Mouse (Mus musculus): ENCODE results near the gene Mfsd12. TPM values are rescaled to one million over a fixed set of nuclear protein-coding genes. Genes with fewer than 3 reads are reported as not detected.

Mfsd12 gene
- polyA plus RNA-seq, 1 experiment, result 86.2 TPM

DNA sequence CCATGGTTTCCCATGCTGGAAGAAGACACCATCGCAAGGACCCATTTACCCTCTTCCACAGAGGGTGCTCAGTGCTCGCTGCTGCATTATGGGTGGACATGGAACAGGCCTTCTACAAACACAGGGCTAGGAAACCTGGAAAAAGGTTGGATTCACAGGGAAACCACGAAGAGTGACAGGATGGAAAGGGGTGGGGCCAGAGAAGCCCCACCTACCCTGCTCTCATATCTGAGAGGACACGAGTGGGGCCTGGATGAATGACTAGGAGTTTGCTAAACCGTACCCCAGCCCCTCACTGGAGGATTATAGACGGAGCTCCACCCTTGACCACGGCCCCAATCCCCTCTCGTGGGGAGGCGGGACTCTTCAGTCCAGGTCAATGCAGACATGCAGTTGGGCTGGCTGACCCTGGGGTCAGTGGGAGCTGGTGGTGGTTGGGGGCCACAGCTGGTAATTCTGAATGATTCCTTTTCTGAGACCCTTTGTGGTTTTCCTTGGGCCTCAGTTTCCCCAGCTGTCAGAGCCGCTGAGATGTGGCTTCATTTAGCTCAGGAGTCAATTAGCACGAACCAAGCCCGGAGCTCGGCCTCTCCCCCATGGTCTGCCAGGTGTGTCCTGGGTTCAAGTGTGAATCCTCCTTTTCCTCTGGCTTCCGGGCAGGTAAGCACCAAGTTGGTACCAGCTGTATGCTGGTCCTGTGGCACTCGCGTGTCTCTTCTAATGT is 55.5 kb downstream of the Mfsd12 start:
- no peak overlapping the region for H3K27ac ChIP-seq (ENCODE audit: insufficient read depth, low read depth, low read length)
- TF ChIP-seq CTCF (IDR thresholded peaks at IDR 0.05; ENCODE audit: low read depth, low read length), result no peak
- H3K4me1 ChIP-seq (ENCODE audit: control insufficient read depth, insufficient read depth, low read length), result peaks cover 40% of the 10 kb centered on the region
- H3K4me3 ChIP-seq (ENCODE audit: insufficient read depth, low read length), result no peak overlapping the region

DNA sequence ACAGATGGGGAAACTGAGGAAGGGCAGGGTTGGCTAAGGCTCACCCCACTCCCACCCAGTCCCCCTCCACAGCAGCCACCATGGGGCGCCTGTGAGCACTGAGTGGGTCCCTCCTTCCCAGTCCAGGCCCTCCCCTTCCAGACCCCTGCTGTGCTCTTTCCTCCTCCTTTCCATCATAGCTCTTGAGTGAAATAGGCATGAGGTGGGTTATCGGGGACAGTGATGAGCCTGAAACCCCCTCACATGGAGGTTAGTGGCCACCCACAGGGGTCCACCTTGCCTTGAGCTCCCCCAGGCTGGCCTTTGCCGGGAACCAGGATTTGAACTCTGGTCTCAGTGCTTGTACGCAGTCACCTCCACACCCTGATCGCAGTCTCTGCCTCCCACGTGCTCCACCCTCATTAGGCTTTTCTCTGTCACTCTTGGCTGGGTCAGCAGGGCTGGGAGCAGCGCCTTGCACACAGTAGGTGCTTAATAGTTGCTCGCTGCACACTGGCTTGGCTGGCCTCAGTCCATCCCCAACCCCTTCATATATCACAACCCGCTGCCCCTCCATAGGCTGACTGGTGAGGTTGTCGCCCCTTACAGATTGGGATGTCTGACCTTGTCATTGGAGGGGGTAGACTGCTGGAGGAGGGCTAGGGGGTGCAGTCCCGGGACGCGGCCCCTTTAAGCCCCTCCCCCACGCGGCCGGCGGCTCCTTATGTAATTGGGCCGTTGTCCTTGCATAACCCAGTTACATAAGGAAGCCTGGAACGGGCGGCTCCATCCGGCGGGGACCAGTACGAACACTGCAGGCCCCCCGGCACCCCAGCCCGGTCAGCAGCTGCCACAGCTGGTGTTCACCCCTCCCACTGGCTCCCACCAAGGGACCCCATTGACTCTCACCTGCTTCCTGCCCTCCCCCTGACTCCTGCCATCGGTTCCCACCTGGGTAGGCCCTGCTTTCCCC is 56.3 kb downstream of the Mfsd12 start:
- Histone ChIP-seq H3K4me1 (ENCODE audit: control insufficient read depth, insufficient read depth, low read length) (peaks cover 31% of the 10 kb centered on the region), H3K4me3 (ENCODE audit: insufficient read depth, low read length) (peak overlapping the region; percentile 26; the same call in 1 of the 2 replicates)

DNA sequence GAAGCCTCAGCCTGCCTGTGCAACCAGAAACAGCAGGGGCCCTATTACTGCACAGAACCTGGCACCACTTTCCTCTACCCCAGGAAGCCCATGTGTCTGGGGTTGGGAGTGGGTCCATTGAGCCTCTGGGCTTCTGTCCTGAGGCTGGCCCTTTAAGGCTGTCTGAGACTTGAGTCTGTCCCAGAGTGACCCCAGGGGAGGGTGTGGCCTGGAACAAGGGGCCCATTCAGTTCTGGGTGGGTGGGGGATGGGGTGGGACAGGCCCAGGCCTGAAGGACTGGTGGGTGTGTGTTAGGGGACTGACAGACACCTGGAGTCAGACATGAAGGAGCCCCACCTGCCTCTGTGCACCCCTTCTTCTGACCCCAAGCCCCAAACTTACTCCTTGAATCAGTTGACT is 57.4 kb downstream of the Mfsd12 start:
- Histone ChIP-seq H3K4me3 (ENCODE audit: insufficient read depth, low read length) (no peak overlapping the region), H3K27ac (ENCODE audit: insufficient read depth, low read depth, low read length) (no peak overlapping the region), H3K4me1 (ENCODE audit: control insufficient read depth, insufficient read depth, low read length) (peaks cover 27% of the 10 kb centered on the region)
- no peak; the same call in 1 of the 2 replicates for TF ChIP-seq CTCF (IDR thresholded peaks at IDR 0.05; ENCODE audit: low read depth, low read length)
- TF ChIP-seq POLR2A (IDR thresholded peaks at IDR 0.05; ENCODE audit: borderline replicate concordance, low read depth, low read length), result no peak

More for the DNA sequence above, 56.3 kb downstream of the Mfsd12 start:
- TF ChIP-seq CTCF (IDR thresholded peaks at IDR 0.05; ENCODE audit: low read depth, low read length) (no peak), POLR2A (IDR thresholded peaks at IDR 0.05; ENCODE audit: borderline replicate concordance, low read depth, low read length) (no peak)
- peak overlapping the region; percentile 28; the same call in 1 of the 2 replicates for H3K27ac ChIP-seq (ENCODE audit: insufficient read depth, low read depth, low read length)

DNA sequence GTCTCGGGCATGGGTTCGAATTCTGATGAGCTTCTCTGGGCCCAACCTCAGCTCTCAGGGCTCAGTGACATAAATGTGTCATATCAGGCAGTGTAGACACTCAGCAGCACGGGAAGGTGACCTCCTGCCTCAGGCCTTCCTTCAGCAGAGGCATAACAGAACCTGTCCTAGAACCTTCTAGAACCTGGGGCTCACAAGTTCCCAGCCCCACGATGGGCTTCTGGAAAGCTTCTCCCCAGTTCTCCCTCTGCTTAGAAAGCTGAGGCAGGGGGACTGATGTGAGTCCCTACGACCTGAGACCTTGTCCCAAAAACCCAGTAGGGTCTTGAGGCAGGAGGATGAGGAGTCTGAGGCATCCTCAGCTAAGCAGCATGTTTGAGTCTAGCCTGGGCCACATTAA is 57.9 kb downstream of the Mfsd12 start:
- Histone ChIP-seq H3K27ac (ENCODE audit: insufficient read depth, low read depth, low read length) (no peak overlapping the region), H3K4me3 (ENCODE audit: insufficient read depth, low read length) (no peak overlapping the region), H3K4me1 (ENCODE audit: control insufficient read depth, insufficient read depth, low read length) (peaks cover 22% of the 10 kb centered on the region)
- TF ChIP-seq CTCF (IDR thresholded peaks at IDR 0.05; ENCODE audit: low read depth, low read length) (no peak), POLR2A (IDR thresholded peaks at IDR 0.05; ENCODE audit: borderline replicate concordance, low read depth, low read length) (no peak)

Other genes with a start within 250 kb of the Mfsd12 start
- 52.0 and 54.9 TPM in 2 replicates for gene Zbtb7a, start 222.3 kb upstream of the Mfsd12 start, polyA plus RNA-seq (2012; ENCODE audit: insufficient read depth, insufficient read length, missing spikeins)
- 21.9 and 28.2 TPM in 2 replicates for gene Pias4, start 189.6 kb upstream of the Mfsd12 start, polyA plus RNA-seq (2012; ENCODE audit: insufficient read depth, insufficient read length, missing spikeins)
- 877 and 1,003 TPM in 2 replicates for gene Eef2, start 180.9 kb upstream of the Mfsd12 start, polyA plus RNA-seq (2012; ENCODE audit: insufficient read depth, insufficient read length, missing spikeins)
- gene Dapk3, start 174.5 kb upstream of the Mfsd12 start, polyA plus RNA-seq (2012; ENCODE audit: insufficient read depth, insufficient read length, missing spikeins), result 36.4 and 39.8 TPM in 2 replicates
- gene 4930442H23Rik, start 173.6 kb upstream of the Mfsd12 start, polyA plus RNA-seq (2012; ENCODE audit: insufficient read depth, insufficient read length, missing spikeins), result not detected in 2 replicates
- not detected in 2 replicates for gene Nmrk2, start 155.4 kb upstream of the Mfsd12 start, polyA plus RNA-seq (2012; ENCODE audit: insufficient read depth, insufficient read length, missing spikeins)
- not detected in 2 replicates for gene Atcay, start 126.7 kb upstream of the Mfsd12 start, polyA plus RNA-seq (2012; ENCODE audit: insufficient read depth, insufficient read length, missing spikeins)
- 2.7 and 3.0 TPM in 2 replicates for gene Zfr2, start 124.3 kb upstream of the Mfsd12 start, polyA plus RNA-seq (2012; ENCODE audit: insufficient read depth, insufficient read length, missing spikeins)
- gene Matk, start 104.6 kb upstream of the Mfsd12 start, polyA plus RNA-seq (2012; ENCODE audit: insufficient read depth, insufficient read length, missing spikeins), result 10.8 and 14.4 TPM in 2 replicates
- 46.5 and 51.1 TPM in 2 replicates for gene Mrpl54, start 90.6 kb upstream of the Mfsd12 start, polyA plus RNA-seq (2012; ENCODE audit: insufficient read depth, insufficient read length, missing spikeins)
- 34.3 and 36.1 TPM in 2 replicates for gene Apba3, start 90.5 kb upstream of the Mfsd12 start, polyA plus RNA-seq (2012; ENCODE audit: insufficient read depth, insufficient read length, missing spikeins)
- gene Tjp3, start 65.9 kb upstream of the Mfsd12 start, polyA plus RNA-seq (2012; ENCODE audit: insufficient read depth, insufficient read length, missing spikeins), result 9.2 and 9.8 TPM in 2 replicates
- gene Pip5k1c, start 64.5 kb upstream of the Mfsd12 start, polyA plus RNA-seq (2012; ENCODE audit: insufficient read depth, insufficient read length, missing spikeins), result 90.9 and 106 TPM in 2 replicates
- 18.1 and 18.2 TPM in 2 replicates for gene Cactin, start 36.4 kb upstream of the Mfsd12 start, polyA plus RNA-seq (2012; ENCODE audit: insufficient read depth, insufficient read length, missing spikeins)
- not detected in 2 replicates for gene Tbxa2r, start 28.8 kb upstream of the Mfsd12 start, polyA plus RNA-seq (2012; ENCODE audit: insufficient read depth, insufficient read length, missing spikeins)
- not detected in 2 replicates for gene Gipc3, start 14.2 kb upstream of the Mfsd12 start, polyA plus RNA-seq (2012; ENCODE audit: insufficient read depth, insufficient read length, missing spikeins)
- gene Hmg20b, start 7.0 kb upstream of the Mfsd12 start, polyA plus RNA-seq (2012; ENCODE audit: insufficient read depth, insufficient read length, missing spikeins), result 52.2 and 53.3 TPM in 2 replicates
- not detected in 2 replicates for gene 4930404N11Rik, start 8.3 kb downstream of the Mfsd12 start, polyA plus RNA-seq (2012; ENCODE audit: insufficient read depth, insufficient read length, missing spikeins)
- gene Fzr1, start 21.0 kb downstream of the Mfsd12 start, polyA plus RNA-seq (2012; ENCODE audit: insufficient read depth, insufficient read length, missing spikeins), result 32.6 and 35.0 TPM in 2 replicates
- gene Dohh, start 26.9 kb downstream of the Mfsd12 start, polyA plus RNA-seq (2012; ENCODE audit: insufficient read depth, insufficient read length, missing spikeins), result 23.1 and 29.5 TPM in 2 replicates
- 0.75 and 2.2 TPM in 2 replicates for gene Gm48551, start 27.0 kb downstream of the Mfsd12 start, polyA plus RNA-seq (2012; ENCODE audit: insufficient read depth, insufficient read length, missing spikeins)
- gene Gm48552, start 31.5 kb downstream of the Mfsd12 start, polyA plus RNA-seq (2012; ENCODE audit: insufficient read depth, insufficient read length, missing spikeins), result not detected in 2 replicates
- 41.9 and 45.5 TPM in 2 replicates for gene Smim24, start 35.6 kb downstream of the Mfsd12 start, polyA plus RNA-seq (2012; ENCODE audit: insufficient read depth, insufficient read length, missing spikeins)
- gene Nfic, start 98.1 kb downstream of the Mfsd12 start, polyA plus RNA-seq (2012; ENCODE audit: insufficient read depth, insufficient read length, missing spikeins), result 31.8 and 38.6 TPM in 2 replicates
- not detected in 2 replicates for gene Celf5, start 125.2 kb downstream of the Mfsd12 start, polyA plus RNA-seq (2012; ENCODE audit: insufficient read depth, insufficient read length, missing spikeins)
- 37.9 and 40.9 TPM in 2 replicates for gene Ncln, start 138.9 kb downstream of the Mfsd12 start, polyA plus RNA-seq (2012; ENCODE audit: insufficient read depth, insufficient read length, missing spikeins)
- 0.46 TPM in 1 of 2 replicates, not detected in the other for gene S1pr4, start 142.6 kb downstream of the Mfsd12 start, polyA plus RNA-seq (2012; ENCODE audit: insufficient read depth, insufficient read length, missing spikeins)
- 23.5 and 24.2 TPM in 2 replicates for gene Gna15, start 166.7 kb downstream of the Mfsd12 start, polyA plus RNA-seq (2012; ENCODE audit: insufficient read depth, insufficient read length, missing spikeins)
- gene Gna11, start 187.7 kb downstream of the Mfsd12 start, polyA plus RNA-seq (2012; ENCODE audit: insufficient read depth, insufficient read length, missing spikeins), result 10.1 and 10.5 TPM in 2 replicates
- gene Aes, start 202.0 kb downstream of the Mfsd12 start, polyA plus RNA-seq (2012; ENCODE audit: insufficient read depth, insufficient read length, missing spikeins), result 478 and 551 TPM in 2 replicates
- 17.9 and 24.5 TPM in 2 replicates for gene Tle2, start 217.1 kb downstream of the Mfsd12 start, polyA plus RNA-seq (2012; ENCODE audit: insufficient read depth, insufficient read length, missing spikeins)
- 42.3 and 47.9 TPM in 2 replicates for gene Tle6, start 243.6 kb downstream of the Mfsd12 start, polyA plus RNA-seq (2012; ENCODE audit: insufficient read depth, insufficient read length, missing spikeins)
- 0.67 and 0.78 TPM in 2 replicates for gene BC025920, start 248.8 kb downstream of the Mfsd12 start, polyA plus RNA-seq (2012; ENCODE audit: insufficient read depth, insufficient read length, missing spikeins)

All from bone marrow macrophage, adult 2 months (primary cell).